Mouse (Mus musculus) naive thymus-derived CD4-positive, alpha-beta T cell, adult 2 months (primary cell): ENCODE data around the gene Amy2a4.
"Not testable (repeated sequence)": the region's sequence is repeated elsewhere in the genome, so short reads cannot be mapped to it uniquely, and the experiment has no call there.

Experiments
- DNase-seq: peaks from one replicate; pipeline ENCODE4 v3.0.0-alpha.2; 2011; ENCODE audit warnings: low read depth

Amy2a4 gene

GRCm38 (mm10) chr3:113291349-113291748 lies at the start of gene Amy2a4:
TSS of gene Amy2a4 (minus strand) at chr3:113291449.
- DNase-seq, result not testable (repeated sequence)

GRCm38 (mm10) chr3:113323952-113324351 lies 32.7 kb upstream of the Amy2a4 start, which contains the start of gene Amy2a3:
TSS of gene Amy2a3 (minus strand) at chr3:113324052.
- not testable (repeated sequence) for DNase-seq

DNA sequence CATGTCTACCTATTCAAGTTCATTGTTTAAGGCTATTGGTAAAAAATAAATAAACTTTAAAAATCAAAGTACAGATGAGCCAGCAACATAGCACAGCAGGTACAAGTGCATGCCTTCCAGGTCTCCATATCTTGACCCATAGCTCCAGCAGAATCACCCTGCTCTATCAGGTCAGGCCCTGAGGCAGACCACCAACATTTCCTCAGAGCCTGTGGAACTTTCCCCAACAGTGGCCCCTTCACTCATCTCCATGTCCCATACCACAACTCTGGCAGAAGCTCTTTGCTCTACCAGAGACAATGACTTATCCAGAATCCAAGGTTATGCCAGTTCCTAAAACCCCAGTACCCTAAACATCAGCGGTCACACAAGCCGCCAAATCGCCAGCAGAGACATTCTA lies 21.7 kb upstream of the Amy2a4 start:
- not testable (repeated sequence) for DNase-seq

- DNase-seq, result not testable (repeated sequence)
These were observed 11.0 kb downstream of the Amy2a4 start for GRCm38 (mm10) chr3:113280285-113280684.

GRCm38 (mm10) chr3:113279586-113279985 lies 11.7 kb downstream of the Amy2a4 start:
- DNase-seq, result not testable (repeated sequence)

- DNase-seq, result not testable (repeated sequence)
These were observed 32.5 kb downstream of the Amy2a4 start, which contains the start of gene Amy2a5 for GRCm38 (mm10) chr3:113258737-113259136. TSS of gene Amy2a5 (minus strand) at chr3:113258837.
